ENCODE assay signal across 8 mouse cellular contexts in the genomic region with DNA sequence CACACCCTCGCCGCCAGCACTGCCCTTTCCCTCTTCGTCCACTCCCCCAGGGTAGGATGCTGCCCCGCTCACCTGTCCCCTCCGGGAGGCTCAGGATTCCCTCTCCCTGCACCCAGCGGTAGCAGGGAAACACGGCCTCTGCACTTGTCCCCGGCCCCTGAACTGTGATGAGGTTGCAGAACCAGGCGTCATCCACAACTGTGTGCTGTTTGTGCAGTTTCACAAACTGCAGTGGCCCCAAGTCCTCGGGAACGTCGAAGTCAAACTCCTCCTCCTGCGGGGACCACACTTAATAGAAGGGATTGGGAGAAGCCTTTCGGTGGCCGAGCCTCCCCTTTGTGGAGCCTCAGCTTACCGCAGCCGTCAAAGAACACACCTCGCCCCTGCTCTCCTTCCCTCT. TPM values are rescaled to one million over a fixed set of nuclear protein-coding genes. Genes with fewer than 3 reads are reported as not detected.
DNase-seq lines count a peak whose midpoint lies in the region; ATAC-seq and TF ChIP-seq lines count a peak whose summit lies in the region.

No protein-coding gene starts in this region.

- 0 out of 2 replicates have a peak, but pooled peaks cover 2% of the 10 kb centered on the region for H3K4me1 ChIP-seq in kidney, postnatal 0 days (replicated peaks; ENCODE audit: insufficient read depth, low read length)
- H3K4me1 ChIP-seq in embryonic facial prominence, embryonic 15.5 days, result peaks cover 18% of the 10 kb centered on the region
- H3K4me1 ChIP-seq in limb, embryonic 11.5 days (ENCODE audit: control insufficient read depth, insufficient read depth, low read length), result no peaks in the 10 kb centered on the region
- H3K4me1 ChIP-seq in neural tube, embryonic 12.5 days, result peaks cover 10% of the 10 kb centered on the region

- H3K9me3 ChIP-seq in kidney, postnatal 0 days (replicated peaks; ENCODE audit: low read length), result no peaks in the 10 kb centered on the region
- H3K9me3 ChIP-seq in embryonic facial prominence, embryonic 15.5 days (replicated peaks), result no peaks in the 10 kb centered on the region
- H3K9me3 ChIP-seq in limb, embryonic 11.5 days (ENCODE audit: control insufficient read depth, low read length), result no peaks in the 10 kb centered on the region
- H3K9me3 ChIP-seq in neural tube, embryonic 12.5 days, result no peaks in the 10 kb centered on the region

- ATAC-seq in kidney, postnatal 0 days (replicated peaks; ENCODE audit: low FRiP score, low read depth), result no peak
- no peak for ATAC-seq in embryonic facial prominence, embryonic 15.5 days (ENCODE audit: insufficient number of reproducible peaks, low FRiP score, low TSS enrichment, low read depth)
- ATAC-seq in limb, embryonic 11.5 days (ENCODE audit: insufficient number of reproducible peaks, low FRiP score, low TSS enrichment, low read depth), result no peak
- ATAC-seq in neural tube, embryonic 12.5 days (ENCODE audit: low FRiP score, low read depth), result no peak
- ATAC-seq in activated CD4-positive, CD25-positive, alpha-beta regulatory T cell, adult 4 months, result no peak

- H3K4me2 ChIP-seq in kidney, postnatal 0 days (ENCODE audit: low read length), result peak overlapping the region; percentile 61
- H3K4me2 ChIP-seq in embryonic facial prominence, embryonic 15.5 days (replicated peaks), result peak overlapping the region; percentile 53
- H3K4me2 ChIP-seq in limb, embryonic 11.5 days (ENCODE audit: low read depth, severe bottlenecking), result peak overlapping the region; percentile 47; the same call in 1 of the 2 replicates
- peak overlapping the region; percentile 51 for H3K4me2 ChIP-seq in neural tube, embryonic 12.5 days (replicated peaks)

- no peak for DNase-seq in kidney, postnatal 0 days (ENCODE audit: low spot score)
- no peak for DNase-seq in kidney, adult 11 months
- peak; percentile 31 for DNase-seq in limb, embryonic 11.5 days (ENCODE audit: low spot score)
- DNase-seq in layer of hippocampus, postnatal 14 days (ENCODE audit: low spot score in 2 of 2), result no peak
- DNase-seq in adrenal gland, postnatal 14 days, result no peak

- peak overlapping the region; percentile 33 for H3K4me3 ChIP-seq in kidney, postnatal 0 days (replicated peaks; ENCODE audit: low read depth, low read length)
- peak overlapping the region; percentile 42 for H3K4me3 ChIP-seq in embryonic facial prominence, embryonic 15.5 days (replicated peaks)
- peak overlapping the region; percentile 20; the same call in 1 of the 2 replicates for H3K4me3 ChIP-seq in limb, embryonic 11.5 days (ENCODE audit: low read depth, low read length)
- no peak overlapping the region; the same call in 1 of the 2 replicates for H3K4me3 ChIP-seq in neural tube, embryonic 12.5 days

- WGBS in kidney, postnatal 0 days, result 3% methylated on average over 18 of the region's 18 CpGs
- 2% methylated on average over 18 of the region's 18 CpGs for WGBS in embryonic facial prominence, embryonic 15.5 days
- 8% methylated on average over 18 of the region's 18 CpGs for WGBS in limb, embryonic 11.5 days
- 4% methylated on average over 18 of the region's 18 CpGs for WGBS in neural tube, embryonic 12.5 days

- no peak overlapping the region for H3K9ac ChIP-seq in kidney, postnatal 0 days (ENCODE audit: low read depth, low read length)
- no peak overlapping the region for H3K9ac ChIP-seq in embryonic facial prominence, embryonic 15.5 days
- H3K9ac ChIP-seq in limb, embryonic 11.5 days (ENCODE audit: low read length), result no peak overlapping the region
- no peak overlapping the region for H3K9ac ChIP-seq in neural tube, embryonic 12.5 days

- H3K36me3 ChIP-seq in kidney, postnatal 0 days (ENCODE audit: insufficient read depth, low read length), result no peaks in the 10 kb centered on the region
- no peaks in the 10 kb centered on the region for H3K36me3 ChIP-seq in embryonic facial prominence, embryonic 15.5 days
- no peaks in the 10 kb centered on the region for H3K36me3 ChIP-seq in limb, embryonic 11.5 days (ENCODE audit: control insufficient read depth, insufficient read depth, low read length)
- H3K36me3 ChIP-seq in neural tube, embryonic 12.5 days, result no peaks in the 10 kb centered on the region

- H3K27me3 ChIP-seq in kidney, postnatal 0 days (ENCODE audit: insufficient read depth, low read length), result 0 out of 2 replicates have a peak, but pooled peaks cover 14% of the 10 kb centered on the region
- peaks cover 59% of the 10 kb centered on the region for H3K27me3 ChIP-seq in embryonic facial prominence, embryonic 15.5 days
- peaks cover 34% of the 10 kb centered on the region for H3K27me3 ChIP-seq in limb, embryonic 11.5 days (ENCODE audit: control insufficient read depth, insufficient read depth, low read length)
- peaks cover 53% of the 10 kb centered on the region for H3K27me3 ChIP-seq in neural tube, embryonic 12.5 days (replicated peaks)

- 0 out of 2 replicates have a peak overlapping the region, but pooled peaks have one; percentile 2 for H3K27ac ChIP-seq in kidney, postnatal 0 days
- no peak overlapping the region for H3K27ac ChIP-seq in embryonic facial prominence, embryonic 15.5 days (replicated peaks)
- no peak overlapping the region for H3K27ac ChIP-seq in limb, embryonic 11.5 days (replicated peaks; ENCODE audit: low read depth, low read length)
- no peak overlapping the region for H3K27ac ChIP-seq in neural tube, embryonic 12.5 days

- TF ChIP-seq CTCF in kidney, postnatal 0 days (IDR thresholded peaks at IDR 0.05; ENCODE audit: low read depth), result no peak

RNA-seq across cellular contexts. Expression of a gene that starts 0.8 kb away (rescaled TPM):
- polyA plus RNA-seq in kidney, postnatal 0 days (2015; fragmentation: Nextera tagmentation; extraction: Ambion mirVana), result 3.8 and 4.0 TPM in 2 replicates
- 15.4 and 17.6 TPM in 2 replicates for polyA plus RNA-seq in embryonic facial prominence, embryonic 15.5 days (2015; fragmentation: Nextera tagmentation; extraction: Ambion mirVana)
- polyA plus RNA-seq in limb, embryonic 11.5 days (2014; fragmentation: Nextera tagmentation; extraction: Ambion mirVana), result 3.3 and 3.6 TPM in 2 replicates
- polyA plus RNA-seq in neural tube, embryonic 12.5 days (2016; fragmentation: Nextera tagmentation; extraction: Ambion mirVana), result 2.8 and 3.0 TPM in 2 replicates
- under 1 TPM in 1 of 2 experiments, not detected in 1; 0.48 TPM for total RNA-seq in layer of hippocampus, postnatal 14 days (2021)
- polyA plus RNA-seq in activated CD4-positive, CD25-positive, alpha-beta regulatory T cell, adult 4 months (2017; shearing (Covaris generic)), result not detected
- 1.7 and 2.0 TPM in 2 replicates for total RNA-seq in adrenal gland, postnatal 14 days (2021)

RNA-seq across cellular contexts. Expression of a gene that starts 14.7 kb away (rescaled TPM):
- 455 and 492 TPM in 2 replicates for polyA plus RNA-seq in kidney, postnatal 0 days (2015; fragmentation: Nextera tagmentation; extraction: Ambion mirVana)
- polyA plus RNA-seq in embryonic facial prominence, embryonic 15.5 days (2015; fragmentation: Nextera tagmentation; extraction: Ambion mirVana), result 231 and 240 TPM in 2 replicates
- 94.1 and 94.6 TPM in 2 replicates for polyA plus RNA-seq in limb, embryonic 11.5 days (2014; fragmentation: Nextera tagmentation; extraction: Ambion mirVana)
- 231 and 245 TPM in 2 replicates for polyA plus RNA-seq in neural tube, embryonic 12.5 days (2016; fragmentation: Nextera tagmentation; extraction: Ambion mirVana)
- total RNA-seq in layer of hippocampus, postnatal 14 days (2021), result 100 to 1,000 TPM; 280 to 324 TPM
- 100 to 1,000 TPM; 228 to 245 TPM for polyA plus RNA-seq in activated CD4-positive, CD25-positive, alpha-beta regulatory T cell, adult 4 months (2017; shearing (Covaris generic))
- total RNA-seq in adrenal gland, postnatal 14 days (2021), result 215 and 239 TPM in 2 replicates

RNA-seq across cellular contexts. Expression of a gene that starts 14.7 kb away (rescaled TPM):
- 15.6 and 15.9 TPM in 2 replicates for polyA plus RNA-seq in kidney, postnatal 0 days (2015; fragmentation: Nextera tagmentation; extraction: Ambion mirVana)
- polyA plus RNA-seq in embryonic facial prominence, embryonic 15.5 days (2015; fragmentation: Nextera tagmentation; extraction: Ambion mirVana), result 9.5 and 12.0 TPM in 2 replicates
- polyA plus RNA-seq in limb, embryonic 11.5 days (2014; fragmentation: Nextera tagmentation; extraction: Ambion mirVana), result 8.2 and 10.5 TPM in 2 replicates
- 14.4 and 15.2 TPM in 2 replicates for polyA plus RNA-seq in neural tube, embryonic 12.5 days (2016; fragmentation: Nextera tagmentation; extraction: Ambion mirVana)
- total RNA-seq in layer of hippocampus, postnatal 14 days (2021), result 1 to 10 TPM; 7.2 to 7.9 TPM
- polyA plus RNA-seq in activated CD4-positive, CD25-positive, alpha-beta regulatory T cell, adult 4 months (2017; shearing (Covaris generic)), result 1 to 10 TPM; 5.2 to 7.6 TPM
- total RNA-seq in adrenal gland, postnatal 14 days (2021), result 3.6 and 5.4 TPM in 2 replicates

RNA-seq across cellular contexts. Expression of a gene that starts 16.6 kb away (rescaled TPM):
- polyA plus RNA-seq in kidney, postnatal 0 days (2015; fragmentation: Nextera tagmentation; extraction: Ambion mirVana), result 147 and 150 TPM in 2 replicates
- polyA plus RNA-seq in embryonic facial prominence, embryonic 15.5 days (2015; fragmentation: Nextera tagmentation; extraction: Ambion mirVana), result 157 and 177 TPM in 2 replicates
- polyA plus RNA-seq in limb, embryonic 11.5 days (2014; fragmentation: Nextera tagmentation; extraction: Ambion mirVana), result 216 and 218 TPM in 2 replicates
- polyA plus RNA-seq in neural tube, embryonic 12.5 days (2016; fragmentation: Nextera tagmentation; extraction: Ambion mirVana), result 169 and 183 TPM in 2 replicates
- total RNA-seq in layer of hippocampus, postnatal 14 days (2021), result 10 to 100 TPM; 42.3 to 47.7 TPM
- polyA plus RNA-seq in activated CD4-positive, CD25-positive, alpha-beta regulatory T cell, adult 4 months (2017; shearing (Covaris generic)), result 100 to 1,000 TPM; 124 to 159 TPM
- total RNA-seq in adrenal gland, postnatal 14 days (2021), result 55.7 and 62.4 TPM in 2 replicates

RNA-seq across cellular contexts. Expression of a gene that starts 24.7 kb away (rescaled TPM):
- 22.0 TPM in 2 replicates for polyA plus RNA-seq in kidney, postnatal 0 days (2015; fragmentation: Nextera tagmentation; extraction: Ambion mirVana)
- 11.9 and 12.4 TPM in 2 replicates for polyA plus RNA-seq in embryonic facial prominence, embryonic 15.5 days (2015; fragmentation: Nextera tagmentation; extraction: Ambion mirVana)
- polyA plus RNA-seq in limb, embryonic 11.5 days (2014; fragmentation: Nextera tagmentation; extraction: Ambion mirVana), result 7.3 and 7.5 TPM in 2 replicates
- polyA plus RNA-seq in neural tube, embryonic 12.5 days (2016; fragmentation: Nextera tagmentation; extraction: Ambion mirVana), result 6.9 TPM in 2 replicates
- 1 to 10 TPM; 2.7 to 2.9 TPM for total RNA-seq in layer of hippocampus, postnatal 14 days (2021)
- under 1 TPM; 0.23 to 0.36 TPM for polyA plus RNA-seq in activated CD4-positive, CD25-positive, alpha-beta regulatory T cell, adult 4 months (2017; shearing (Covaris generic))
- 27.0 and 28.1 TPM in 2 replicates for total RNA-seq in adrenal gland, postnatal 14 days (2021)
